Mouse (Mus musculus) gastrocnemius, postnatal 4 days (tissue): ENCODE measurements around the gene Coq8a. TPM values are rescaled to one million over a fixed set of nuclear protein-coding genes. Genes with fewer than 3 reads are reported as not detected.

Experiments
- DNase-seq, 2 experiments: peaks; one replicate each; pipeline ENCODE4 v3.0.0; 2021 to 2022; ENCODE audit warnings: low spot score in 2 of 2, mixed read lengths in 2 of 2
- total RNA-seq, 2 experiments: library from RNA; stranded (reverse); gene quantifications; 2 replicates each; pipeline ENCODE4 v1.2.3; 2021

Gene Coq8a
- total RNA-seq, 2 experiments from 2014 or later, result 294 to 313 TPM

- no peak for DNase-seq
These were observed 22.6 kb downstream of the Coq8a start for GRCm38 (mm10) chr1:180176784-180177183.

GRCm38 (mm10) chr1:180175635-180176034 is 23.8 kb downstream of the Coq8a start:
- no peak for DNase-seq

- DNase-seq, result no peak
These were observed 24.2 kb downstream of the Coq8a start for GRCm38 (mm10) chr1:180175167-180175566.

GRCm38 (mm10) chr1:180174718-180175117 is 24.7 kb downstream of the Coq8a start:
- DNase-seq, result no peak

GRCm38 (mm10) chr1:180173017-180173416 is 26.4 kb downstream of the Coq8a start:
- no peak for DNase-seq

- DNase-seq, result no peak
These were observed 26.8 kb downstream of the Coq8a start for GRCm38 (mm10) chr1:180172600-180172999.

- peak in 1 of 2 experiments; percentile 56 for DNase-seq
These were observed 27.5 kb downstream of the Coq8a start for GRCm38 (mm10) chr1:180171883-180172282.

- no peak for DNase-seq
These were observed 29.3 kb downstream of the Coq8a start for GRCm38 (mm10) chr1:180170071-180170470.

GRCm38 (mm10) chr1:180169161-180169560 is 30.2 kb downstream of the Coq8a start:
- no peak for DNase-seq

GRCm38 (mm10) chr1:180168294-180168693 is 31.1 kb downstream of the Coq8a start:
- DNase-seq, result no peak

- DNase-seq, result no peak
These were observed 32.9 kb downstream of the Coq8a start for GRCm38 (mm10) chr1:180166533-180166932.

- DNase-seq, result no peak
These were observed 36.4 kb downstream of the Coq8a start for GRCm38 (mm10) chr1:180162986-180163385.

- no peak for DNase-seq
These were observed 37.6 kb downstream of the Coq8a start for GRCm38 (mm10) chr1:180161566-180162355.

- no peak for DNase-seq
These were observed 38.2 kb downstream of the Coq8a start for GRCm38 (mm10) chr1:180161160-180161559.

GRCm38 (mm10) chr1:180160545-180160944 is 38.9 kb downstream of the Coq8a start:
- no peak for DNase-seq

GRCm38 (mm10) chr1:180158648-180159047 is 40.8 kb downstream of the Coq8a start:
- no peak for DNase-seq

- no peak for DNase-seq
These were observed 48.2 kb downstream of the Coq8a start for GRCm38 (mm10) chr1:180151191-180151590.

- no peak for DNase-seq
These were observed 50.8 kb downstream of the Coq8a start for GRCm38 (mm10) chr1:180148563-180148962.

GRCm38 (mm10) chr1:180148036-180148435 is 51.4 kb downstream of the Coq8a start:
- no peak for DNase-seq

GRCm38 (mm10) chr1:180140970-180141369 is 58.4 kb downstream of the Coq8a start:
- no peak for DNase-seq

- DNase-seq, result no peak
These were observed 60.2 kb downstream of the Coq8a start for GRCm38 (mm10) chr1:180139158-180139557.

GRCm38 (mm10) chr1:180132187-180132586 is 67.2 kb downstream of the Coq8a start:
- no peak for DNase-seq

- DNase-seq, result no peak
These were observed 68.0 kb downstream of the Coq8a start for GRCm38 (mm10) chr1:180131402-180131801.
